Mouse (Mus musculus) frontal cortex, postnatal 36 days (tissue): ENCODE results near the gene Matk.
"Not testable (repeated sequence)": the region's sequence is repeated elsewhere in the genome, so short reads cannot be mapped to it uniquely, and the experiment has no call there.

Experiments used
- DNase-seq, 2 experiments: peaks; one replicate each; pipeline ENCODE4 v3.0.0; 2022; ENCODE audit warnings: low spot score in 2 of 2

Gene Matk

GRCm38 (mm10) chr10:81252424-81253419 is at the start of gene Matk:
Matk (plus strand) TSS chr10:81252935.
- peak; percentile 92 to 94 for DNase-seq

GRCm38 (mm10) chr10:81202978-81203720 is 49.6 kb upstream of the Matk start:
- no peak for DNase-seq

GRCm38 (mm10) chr10:81204137-81204536 is 48.6 kb upstream of the Matk start:
- DNase-seq: no peak

- DNase-seq: no peak
Measured at GRCm38 (mm10) chr10:81210154-81210553, 42.6 kb upstream of the Matk start.

- DNase-seq: no peak
Measured at GRCm38 (mm10) chr10:81216260-81216659, 36.5 kb upstream of the Matk start.

GRCm38 (mm10) chr10:81216810-81217209 is 35.9 kb upstream of the Matk start:
- no peak for DNase-seq

- not testable (repeated sequence) for DNase-seq
Measured at GRCm38 (mm10) chr10:81217267-81217666, 35.5 kb upstream of the Matk start.

- DNase-seq: peak; percentile 43 to 50
Measured at GRCm38 (mm10) chr10:81217964-81218363, 34.8 kb upstream of the Matk start.

- DNase-seq: no peak
Measured at GRCm38 (mm10) chr10:81221402-81222015, 31.2 kb upstream of the Matk start.

GRCm38 (mm10) chr10:81223731-81224130 is 29.0 kb upstream of the Matk start:
- not testable (repeated sequence) for DNase-seq

GRCm38 (mm10) chr10:81229735-81230437 is 22.8 kb upstream of the Matk start:
- DNase-seq: peak; percentile 38 to 57

GRCm38 (mm10) chr10:81230438-81231332 is 22.1 kb upstream of the Matk start, which contains the start of gene Atcay:
Atcay (minus strand) TSS chr10:81230833.
- peak; percentile 84 to 90 for DNase-seq

GRCm38 (mm10) chr10:81231436-81231835 is 21.3 kb upstream of the Matk start:
- no peak for DNase-seq

GRCm38 (mm10) chr10:81232580-81233225 is 20.0 kb upstream of the Matk start, which contains the start of gene Zfr2:
Zfr2 (plus strand) TSS chr10:81233155.
- peak; percentile 94 for DNase-seq

GRCm38 (mm10) chr10:81233226-81233585 is 19.5 kb upstream of the Matk start:
- DNase-seq: no peak

- no peak for DNase-seq
Measured at GRCm38 (mm10) chr10:81234206-81234605, 18.5 kb upstream of the Matk start.

GRCm38 (mm10) chr10:81236471-81237268 is 16.1 kb upstream of the Matk start:
- DNase-seq: no peak

- no peak for DNase-seq
Measured at GRCm38 (mm10) chr10:81238618-81239017, 14.1 kb upstream of the Matk start.

- peak; percentile 60 to 79 for DNase-seq
Measured at GRCm38 (mm10) chr10:81240876-81241275, 11.9 kb upstream of the Matk start.
